Mouse (Mus musculus): ENCODE measurements around the gene Pi4kb.
"Not testable (repeated sequence)": the region's sequence is repeated elsewhere in the genome, so short reads cannot be mapped to it uniquely, and the experiment has no call there.

Gene Pi4kb

GRCm38 (mm10) chr3:95016532-95017056 lies 42.1 kb downstream of the Pi4kb start:
- no peak for DNase-seq

- no peak for DNase-seq
Measured at GRCm38 (mm10) chr3:95018741-95019140, 44.2 kb downstream of the Pi4kb start.

- not testable (repeated sequence) for DNase-seq
Measured at GRCm38 (mm10) chr3:95020956-95021355, 46.4 kb downstream of the Pi4kb start.

GRCm38 (mm10) chr3:95024551-95024950 lies 50.0 kb downstream of the Pi4kb start:
- DNase-seq, result no peak

- DNase-seq, result no peak
Measured at GRCm38 (mm10) chr3:95025202-95025601, 50.7 kb downstream of the Pi4kb start.

GRCm38 (mm10) chr3:95027057-95027645 lies 52.6 kb downstream of the Pi4kb start:
- no peak for DNase-seq

GRCm38 (mm10) chr3:95027701-95028100 lies 53.2 kb downstream of the Pi4kb start:
- no peak for DNase-seq

GRCm38 (mm10) chr3:95028603-95029002 lies 54.1 kb downstream of the Pi4kb start:
- DNase-seq, result no peak

- DNase-seq, result not testable (repeated sequence)
Measured at GRCm38 (mm10) chr3:95029291-95029827, 54.8 kb downstream of the Pi4kb start.

- DNase-seq, result no peak
Measured at GRCm38 (mm10) chr3:95029953-95030352, 55.4 kb downstream of the Pi4kb start.

GRCm38 (mm10) chr3:95041625-95042024 lies 67.1 kb downstream of the Pi4kb start:
- DNase-seq, result no peak

GRCm38 (mm10) chr3:95042166-95042837 lies 67.8 kb downstream of the Pi4kb start, which contains the start of gene Psmd4:
Psmd4 (minus strand) TSS chr3:95042614.
- peak; percentile 98 for DNase-seq

- no peak for DNase-seq
Measured at GRCm38 (mm10) chr3:95042838-95043229, 68.3 kb downstream of the Pi4kb start.

GRCm38 (mm10) chr3:95043251-95043650 lies 68.7 kb downstream of the Pi4kb start:
- no peak for DNase-seq

GRCm38 (mm10) chr3:95046462-95047057 lies 72.0 kb downstream of the Pi4kb start:
- no peak for DNase-seq

GRCm38 (mm10) chr3:95047914-95048313 lies 73.4 kb downstream of the Pi4kb start:
- DNase-seq, result no peak

GRCm38 (mm10) chr3:95052959-95053358 lies 78.4 kb downstream of the Pi4kb start:
- no peak for DNase-seq

GRCm38 (mm10) chr3:95053701-95054100 lies 79.2 kb downstream of the Pi4kb start:
- DNase-seq, result peak; percentile 19

GRCm38 (mm10) chr3:95054481-95055260 lies 80.1 kb downstream of the Pi4kb start:
- DNase-seq, result peak; percentile 10

- DNase-seq, result no peak
Measured at GRCm38 (mm10) chr3:95056275-95056674, 81.7 kb downstream of the Pi4kb start.
